ENCODE assay signal across 8 mouse cellular contexts in genomic region chr17:8801083-8801854, GRCm38 (mm10).
DNase-seq lines count a peak whose midpoint lies in the region; ATAC-seq and TF ChIP-seq lines count a peak whose summit lies in the region.

No protein-coding gene starts in this region.

- intact Hi-C loops in left cerebral cortex, postnatal 14 days (cut with DNase I), result loop anchor here (5.0 kb wide), 3 partner anchors 136 to 189 kb away; no protein-coding TSS in a partner anchor

- no peaks in the 10 kb centered on the region for H3K36me3 ChIP-seq in hindbrain, postnatal 0 days (ENCODE audit: insufficient read depth, low read length)

- H3K27ac ChIP-seq in hindbrain, postnatal 0 days, result peak overlapping the region; percentile 80

- TF ChIP-seq CTCF in hindbrain, postnatal 0 days (IDR thresholded peaks at IDR 0.05; ENCODE audit: low read depth), result no peak

- peaks cover 15% of the 10 kb centered on the region; the same call in 1 of the 2 replicates for H3K4me1 ChIP-seq in hindbrain, postnatal 0 days (ENCODE audit: insufficient read depth, low read length)

- H3K4me3 ChIP-seq in hindbrain, postnatal 0 days (ENCODE audit: low read length), result peak overlapping the region; percentile 88

- WGBS in hindbrain, postnatal 0 days, result under 1% methylated on average over 25 of the region's 72 CpGs

- DNase-seq in adrenal gland, adult (ENCODE audit: inconsistent age in 2 of 2, low spot score in 1 of 2), result peak; percentile 90 to 97
- DNase-seq in cerebellum, postnatal 10 days, result peak; percentile 72 to 74
- DNase-seq in gastrocnemius, postnatal 10 days, result peak; percentile 72
- peak; percentile 75 for DNase-seq in hindbrain, postnatal 0 days (ENCODE audit: low spot score)
- DNase-seq in left cerebral cortex, postnatal 14 days (ENCODE audit: low spot score in 2 of 2), result peak; percentile 46 to 68
- peak; percentile 69 for DNase-seq in right cerebral cortex, postnatal 25 days
- DNase-seq in natural killer cell, adult 2 months (ENCODE audit: low spot score in 2 of 2), result no peak

- H3K9ac ChIP-seq in hindbrain, postnatal 0 days (replicated peaks; ENCODE audit: low read length), result peak overlapping the region; percentile 83

- ATAC-seq in hindbrain, postnatal 0 days, result peak; percentile 76
- 0 out of 2 replicates have a peak, but pooled peaks have one; percentile 13 for ATAC-seq in megakaryocyte, adult 5-6 weeks (ENCODE audit: poor library complexity, severe bottlenecking)

- H3K4me2 ChIP-seq in hindbrain, postnatal 0 days (ENCODE audit: low read depth, low read length), result peak overlapping the region; percentile 77

- H3K9me3 ChIP-seq in hindbrain, postnatal 0 days (ENCODE audit: low read length), result no peaks in the 10 kb centered on the region

- H3K27me3 ChIP-seq in hindbrain, postnatal 0 days (ENCODE audit: insufficient read depth, low read length), result peaks cover 34% of the 10 kb centered on the region

Comparison
In these comparisons a context has a peak if more than half of its experiments do, and no peak if none do; other contexts are left out.
1. DNase-seq: peak in adrenal gland, adult (2 of 2), cerebellum, postnatal 10 days (2 of 2), gastrocnemius, postnatal 10 days (single experiment), hindbrain, postnatal 0 days (single experiment), left cerebral cortex, postnatal 14 days (2 of 2) and right cerebral cortex, postnatal 25 days (single experiment); none in natural killer cell, adult 2 months (0 of 2).